Mouse (Mus musculus): ENCODE data around the gene Cpsf2. TPM values are rescaled to one million over a fixed set of nuclear protein-coding genes. Genes with fewer than 3 reads are reported as not detected.
"Not testable (repeated sequence)": the region's sequence is repeated elsewhere in the genome, so short reads cannot be mapped to it uniquely, and the experiment has no call there.

Cpsf2 gene
- polyA plus RNA-seq (2015; fragmentation: Nextera tagmentation; extraction: Ambion mirVana), result 25.1 and 25.3 TPM in 2 replicates

GRCm38 (mm10) chr12:101975601-101976571 is at the start of gene Cpsf2:
Gene Cpsf2 (plus strand): TSS chr12:101975988.
- peak; percentile 95 for ATAC-seq (ENCODE audit: insufficient number of reproducible peaks, low FRiP score, low TSS enrichment, low read depth)
- H3K4me1 ChIP-seq, result peaks cover 23% of the 10 kb centered on the region
- H3K4me2 ChIP-seq (replicated peaks), result peak within 1 kb of the TSS; percentile 60
- H3K9ac ChIP-seq, result peak within 1 kb of the TSS; percentile 87
- no peaks in the 10 kb centered on the region for H3K27me3 ChIP-seq
- H3K4me3 ChIP-seq (replicated peaks), result peak within 1 kb of the TSS; percentile 93
- H3K9me3 ChIP-seq (replicated peaks), result no peaks in the 10 kb centered on the region
- WGBS, result under 1% methylated on average over 77 of the region's 77 CpGs
- peak within 1 kb of the TSS; percentile 94 for H3K27ac ChIP-seq (replicated peaks)
- no peaks in the 10 kb centered on the region for H3K36me3 ChIP-seq

GRCm38 (mm10) chr12:101928423-101928822 is 47.4 kb upstream of the Cpsf2 start:
- WGBS, result 86% methylated on average over 1 of the region's 1 CpGs
- Histone ChIP-seq H3K9me3 (replicated peaks) (no peaks in the 10 kb centered on the region), H3K4me2 (replicated peaks) (no peak overlapping the region), H3K4me3 (replicated peaks) (no peak overlapping the region), H3K4me1 (no peaks in the 10 kb centered on the region), H3K27ac (replicated peaks) (no peak overlapping the region), H3K27me3 (no peaks in the 10 kb centered on the region), H3K36me3 (peaks cover 61% of the 10 kb centered on the region), H3K9ac (no peak overlapping the region)
- no peak for ATAC-seq (ENCODE audit: insufficient number of reproducible peaks, low FRiP score, low TSS enrichment, low read depth)

- Histone ChIP-seq H3K4me1 (no peaks in the 10 kb centered on the region), H3K4me2 (replicated peaks) (no peak overlapping the region), H3K36me3 (peaks cover 58% of the 10 kb centered on the region), H3K27me3 (no peaks in the 10 kb centered on the region), H3K9ac (no peak overlapping the region), H3K27ac (replicated peaks) (no peak overlapping the region), H3K9me3 (replicated peaks) (no peaks in the 10 kb centered on the region), H3K4me3 (replicated peaks) (no peak overlapping the region)
- no peak for ATAC-seq (ENCODE audit: insufficient number of reproducible peaks, low FRiP score, low TSS enrichment, low read depth)
- 89% methylated on average over 3 of the region's 3 CpGs for WGBS
These were observed 40.6 kb upstream of the Cpsf2 start for GRCm38 (mm10) chr12:101935223-101935622.

GRCm38 (mm10) chr12:101937572-101937971 is 38.2 kb upstream of the Cpsf2 start:
- ATAC-seq (ENCODE audit: insufficient number of reproducible peaks, low FRiP score, low TSS enrichment, low read depth), result no peak
- no peaks in the 10 kb centered on the region for H3K4me1 ChIP-seq
- H3K9me3 ChIP-seq (replicated peaks), result no peaks in the 10 kb centered on the region
- no peak overlapping the region for H3K4me3 ChIP-seq (replicated peaks)
- peaks cover 53% of the 10 kb centered on the region for H3K36me3 ChIP-seq
- H3K9ac ChIP-seq, result no peak overlapping the region
- no peak overlapping the region for H3K4me2 ChIP-seq (replicated peaks)
- whole genome bisulfite sequencing, result 84% methylated on average over 7 of the region's 7 CpGs
- no peaks in the 10 kb centered on the region for H3K27me3 ChIP-seq
- no peak overlapping the region for H3K27ac ChIP-seq (replicated peaks)

- WGBS, result 89% methylated on average over 8 of the region's 8 CpGs
- H3K9me3 ChIP-seq (replicated peaks), result no peaks in the 10 kb centered on the region
- H3K4me1 ChIP-seq, result no peaks in the 10 kb centered on the region
These were observed 27.8 kb upstream of the Cpsf2 start for GRCm38 (mm10) chr12:101947986-101948385.

GRCm38 (mm10) chr12:101948801-101949200 is 27.0 kb upstream of the Cpsf2 start:
- Histone ChIP-seq H3K9ac (no peak overlapping the region), H3K4me2 (replicated peaks) (no peak overlapping the region), H3K4me3 (replicated peaks) (no peak overlapping the region), H3K9me3 (replicated peaks) (no peaks in the 10 kb centered on the region), H3K36me3 (peaks cover 29% of the 10 kb centered on the region), H3K27ac (replicated peaks) (no peak overlapping the region), H3K4me1 (no peaks in the 10 kb centered on the region), H3K27me3 (no peaks in the 10 kb centered on the region)
- no peak for ATAC-seq (ENCODE audit: insufficient number of reproducible peaks, low FRiP score, low TSS enrichment, low read depth)
- WGBS, result 74% methylated on average over 4 of the region's 4 CpGs

More at GRCm38 (mm10) chr12:101947986-101948385, 27.8 kb upstream of the Cpsf2 start:
- Histone ChIP-seq H3K9ac (no peak overlapping the region), H3K4me2 (replicated peaks) (no peak overlapping the region), H3K27ac (replicated peaks) (no peak overlapping the region), H3K4me3 (replicated peaks) (no peak overlapping the region), H3K27me3 (no peaks in the 10 kb centered on the region), H3K36me3 (peaks cover 29% of the 10 kb centered on the region)
- no peak; the same call in 1 of the 2 replicates for ATAC-seq (ENCODE audit: insufficient number of reproducible peaks, low FRiP score, low TSS enrichment, low read depth)

- not testable (repeated sequence) for H3K9me3 ChIP-seq (replicated peaks); H3K4me1 ChIP-seq; ATAC-seq (ENCODE audit: insufficient number of reproducible peaks, low FRiP score, low TSS enrichment, low read depth); H3K36me3 ChIP-seq; H3K27me3 ChIP-seq; H3K4me3 ChIP-seq (replicated peaks); H3K4me2 ChIP-seq (replicated peaks); H3K9ac ChIP-seq; H3K27ac ChIP-seq (replicated peaks)
- 95% methylated on average over 8 of the region's 8 CpGs for WGBS
These were observed 20.0 kb upstream of the Cpsf2 start for GRCm38 (mm10) chr12:101955821-101956220.

GRCm38 (mm10) chr12:101957079-101957941 is 18.5 kb upstream of the Cpsf2 start:
- Histone ChIP-seq H3K27me3 (no peaks in the 10 kb centered on the region), H3K9me3 (replicated peaks) (no peaks in the 10 kb centered on the region), H3K4me2 (replicated peaks) (peak overlapping the region; percentile 58), H3K36me3 (no peaks in the 10 kb centered on the region), H3K4me3 (replicated peaks) (peak overlapping the region; percentile 73), H3K27ac (replicated peaks) (peak overlapping the region; percentile 80), H3K9ac (peak overlapping the region; percentile 79), H3K4me1 (peaks cover 10% of the 10 kb centered on the region; the same call in 1 of the 2 replicates)
- no peak for ATAC-seq (ENCODE audit: insufficient number of reproducible peaks, low FRiP score, low TSS enrichment, low read depth)
- WGBS, result 10% methylated on average over 26 of the region's 26 CpGs

- WGBS, result under 1% methylated on average over 54 of the region's 54 CpGs
These were observed 17.7 kb upstream of the Cpsf2 start, which contains the start of gene Atxn3 for GRCm38 (mm10) chr12:101957942-101958544. Gene Atxn3 (minus strand): TSS chr12:101958246.

GRCm38 (mm10) chr12:101958556-101958955 is 17.2 kb upstream of the Cpsf2 start:
- 45% methylated on average over 9 of the region's 9 CpGs for WGBS
- Histone ChIP-seq H3K9ac (no peak overlapping the region), H3K36me3 (no peaks in the 10 kb centered on the region), H3K27me3 (no peaks in the 10 kb centered on the region), H3K4me1 (peaks cover 10% of the 10 kb centered on the region; the same call in 1 of the 2 replicates), H3K9me3 (replicated peaks) (no peaks in the 10 kb centered on the region), H3K27ac (replicated peaks) (no peak overlapping the region), H3K4me2 (replicated peaks) (peak overlapping the region; percentile 30), H3K4me3 (replicated peaks) (peak overlapping the region; percentile 73)
- ATAC-seq (ENCODE audit: insufficient number of reproducible peaks, low FRiP score, low TSS enrichment, low read depth), result no peak

More at GRCm38 (mm10) chr12:101957942-101958544, 17.7 kb upstream of the Cpsf2 start, which contains the start of gene Atxn3:
- H3K9me3 ChIP-seq (replicated peaks), result no peaks in the 10 kb centered on the region
- peak; percentile 99 for ATAC-seq (ENCODE audit: insufficient number of reproducible peaks, low FRiP score, low TSS enrichment, low read depth)
- peak within 1 kb of the TSS; percentile 80 for H3K27ac ChIP-seq (replicated peaks)
- peak within 1 kb of the TSS; percentile 58 for H3K4me2 ChIP-seq (replicated peaks)
- no peaks in the 10 kb centered on the region for H3K27me3 ChIP-seq
- peaks cover 10% of the 10 kb centered on the region; the same call in 1 of the 2 replicates for H3K4me1 ChIP-seq
- no peaks in the 10 kb centered on the region for H3K36me3 ChIP-seq
- peak within 1 kb of the TSS; percentile 73 for H3K4me3 ChIP-seq (replicated peaks)
- H3K9ac ChIP-seq, result peak within 1 kb of the TSS; percentile 79
